Mouse (Mus musculus) lung, postnatal 4 days (tissue): ENCODE measurements around the gene 1300017J02Rik.

Source experiments
- DNase-seq, 2 experiments: peaks; one replicate each; pipeline ENCODE4 v3.0.0; 2021

The 1300017J02Rik gene

GRCm38 (mm10) chr9:103212654-103213420 is 92.0 kb downstream of the 1300017J02Rik start:
- peak in 1 of 2 experiments; percentile 25 for DNase-seq

- DNase-seq = no peak
Measured at GRCm38 (mm10) chr9:103208802-103209423, 96.0 kb downstream of the 1300017J02Rik start.

GRCm38 (mm10) chr9:103207846-103208245 is 97.0 kb downstream of the 1300017J02Rik start:
- DNase-seq = peak; percentile 84

- DNase-seq = no peak
Measured at GRCm38 (mm10) chr9:103205786-103206185, 99.1 kb downstream of the 1300017J02Rik start.

GRCm38 (mm10) chr9:103201561-103202260 is 103.2 kb downstream of the 1300017J02Rik start, which contains the start of gene Srprb:
Gene Srprb, minus strand, starts transcription at chr9:103202137.
- peak; percentile 93 to 95 for DNase-seq
